Mouse (Mus musculus): ENCODE measurements around the gene Igfbp7.

- TF ChIP-seq CTCF (IDR thresholded peaks at IDR 0.05; ENCODE audit: low read depth, low read length) (no peak), EP300 (IDR thresholded peaks at IDR 0.05; ENCODE audit: insufficient read depth, low read depth, low read length) (no peak)
These were observed 19.5 kb downstream of the Igfbp7 start for GRCm38 (mm10) chr5:77388359-77388758.

Data from ES-Bruce4 (cell line).